Comparison of ENCODE assay signal across 13 mouse cellular contexts in genomic region chr11:106962310-106962709, GRCm38 (mm10). TPM values are rescaled to one million over a fixed set of nuclear protein-coding genes. Genes with fewer than 3 reads are reported as not detected.
A peak's percentile ranks its signal among the peaks of the same experiment; 100 is the strongest.
DNase-seq lines count a peak whose midpoint lies in the region; ATAC-seq lines count a peak whose summit lies in the region.
"Had no signal": no experiment of that assay in that cellular context is flagged by ENCODE, and none has a peak within 500 bp of the region (broad histone marks: within the 10 kb centered on the region; RNA-seq: fewer than 3 reads in every experiment).

No protein-coding gene starts in this region.

- no peaks in the 10 kb centered on the region for H3K27me3 ChIP-seq in heart, embryonic 13.5 days (replicated peaks)
- no peaks in the 10 kb centered on the region for H3K27me3 ChIP-seq in lung, embryonic 16.5 days (ENCODE audit: control insufficient read depth, insufficient read depth, low read depth, low read length)
- H3K27me3 ChIP-seq in liver, embryonic 12.5 days (replicated peaks): no peaks in the 10 kb centered on the region
- H3K27me3 ChIP-seq in hindbrain, embryonic 16.5 days (replicated peaks; ENCODE audit: control insufficient read depth, insufficient read depth, low read length): no peaks in the 10 kb centered on the region
- H3K27me3 ChIP-seq: hindbrain, embryonic 15.5 days; Patski had no signal

- H3K4me3 ChIP-seq in heart, embryonic 13.5 days: no peak overlapping the region
- H3K4me3 ChIP-seq in lung, embryonic 16.5 days (ENCODE audit: low read length): no peak overlapping the region
- no peak overlapping the region for H3K4me3 ChIP-seq in liver, embryonic 12.5 days
- H3K4me3 ChIP-seq in hindbrain, embryonic 16.5 days (ENCODE audit: low read length): no peak overlapping the region
- H3K4me3 ChIP-seq: hindbrain, embryonic 15.5 days had no signal

- H3K4me2 ChIP-seq in heart, embryonic 13.5 days: no peak overlapping the region
- no peak overlapping the region for H3K4me2 ChIP-seq in lung, embryonic 16.5 days (ENCODE audit: low read depth, low read length)
- H3K4me2 ChIP-seq in liver, embryonic 12.5 days: peak overlapping the region; percentile 17; the same call in 1 of the 2 replicates
- no peak overlapping the region for H3K4me2 ChIP-seq in hindbrain, embryonic 16.5 days (ENCODE audit: low read length)
- H3K4me2 ChIP-seq: hindbrain, embryonic 15.5 days had no signal

- H3K4me1 ChIP-seq in heart, embryonic 13.5 days: peaks cover 28% of the 10 kb centered on the region
- peaks cover 23% of the 10 kb centered on the region for H3K4me1 ChIP-seq in lung, embryonic 16.5 days (replicated peaks; ENCODE audit: control insufficient read depth, insufficient read depth, low read length)
- peaks cover 13% of the 10 kb centered on the region for H3K4me1 ChIP-seq in liver, embryonic 12.5 days
- H3K4me1 ChIP-seq in hindbrain, embryonic 16.5 days (ENCODE audit: control insufficient read depth, insufficient read depth, low read depth, low read length): no peaks in the 10 kb centered on the region
- H3K4me1 ChIP-seq: hindbrain, embryonic 15.5 days had no signal

- ATAC-seq in heart, embryonic 13.5 days (ENCODE audit: extremely low read depth, insufficient number of reproducible peaks, low FRiP score, low TSS enrichment): no peak
- ATAC-seq in lung, embryonic 16.5 days (ENCODE audit: low read depth): no peak
- ATAC-seq in liver, embryonic 12.5 days: no peak
- ATAC-seq in hindbrain, embryonic 16.5 days: no peak
- ATAC-seq: Patski had no signal

- no peaks in the 10 kb centered on the region for H3K36me3 ChIP-seq in heart, embryonic 13.5 days
- H3K36me3 ChIP-seq in lung, embryonic 16.5 days (ENCODE audit: control insufficient read depth, insufficient read depth, low read length): no peaks in the 10 kb centered on the region
- H3K36me3 ChIP-seq in liver, embryonic 12.5 days: no peaks in the 10 kb centered on the region
- H3K36me3 ChIP-seq in hindbrain, embryonic 16.5 days (ENCODE audit: control insufficient read depth, insufficient read depth, low read length): no peaks in the 10 kb centered on the region
- H3K36me3 ChIP-seq: hindbrain, embryonic 15.5 days had no signal

- H3K9ac ChIP-seq in heart, embryonic 13.5 days: no peak overlapping the region
- H3K9ac ChIP-seq in lung, embryonic 16.5 days (ENCODE audit: low read length): no peak overlapping the region
- no peak overlapping the region for H3K9ac ChIP-seq in liver, embryonic 12.5 days
- H3K9ac ChIP-seq in hindbrain, embryonic 16.5 days (ENCODE audit: low read depth, low read length): no peak overlapping the region
- H3K9ac ChIP-seq: hindbrain, embryonic 15.5 days had no signal

- DNase-seq in heart, postnatal 4 days: no peak
- no peak for DNase-seq in lung, adult 18-20 months
- peak; percentile 26 for DNase-seq in 416B (ENCODE audit: low read depth)
- no peak for DNase-seq in cerebellum, adult 18-20 months
- DNase-seq: adrenal gland, postnatal 10 days; cerebellum, postnatal 10 days; layer of hippocampus, postnatal 36 days had no signal

- H3K9me3 ChIP-seq in heart, embryonic 13.5 days: 0 out of 2 replicates have a peak, but pooled peaks cover 5% of the 10 kb centered on the region
- H3K9me3 ChIP-seq in lung, embryonic 16.5 days (ENCODE audit: control insufficient read depth, low read length): no peaks in the 10 kb centered on the region
- no peaks in the 10 kb centered on the region for H3K9me3 ChIP-seq in liver, embryonic 12.5 days (replicated peaks)
- no peaks in the 10 kb centered on the region for H3K9me3 ChIP-seq in hindbrain, embryonic 16.5 days (ENCODE audit: control insufficient read depth, low read length)
- H3K9me3 ChIP-seq: hindbrain, embryonic 15.5 days had no signal

- peak overlapping the region; percentile 59 for H3K27ac ChIP-seq in heart, embryonic 13.5 days (replicated peaks)
- peak overlapping the region; percentile 90 for H3K27ac ChIP-seq in lung, embryonic 16.5 days (ENCODE audit: low read length)
- H3K27ac ChIP-seq in liver, embryonic 12.5 days: no peak overlapping the region; the same call in 1 of the 2 replicates
- no peak overlapping the region for H3K27ac ChIP-seq in hindbrain, embryonic 16.5 days (ENCODE audit: low read depth, low read length)
- H3K27ac ChIP-seq: hindbrain, embryonic 15.5 days had no signal

- WGBS in heart, embryonic 13.5 days: 83% methylated on average over 9 of the region's 9 CpGs
- WGBS in lung, embryonic 16.5 days: 69% methylated on average over 9 of the region's 9 CpGs
- WGBS in liver, embryonic 12.5 days (ENCODE audit: insufficient replicate concordance): 74% methylated on average over 9 of the region's 9 CpGs
- 85% methylated on average over 9 of the region's 9 CpGs for WGBS in hindbrain, embryonic 16.5 days

RNA-seq across cellular contexts. Expression of gene Kpna2, which starts 37.0 kb away (rescaled TPM):
- 281 and 299 TPM in 2 replicates for polyA plus RNA-seq in heart, embryonic 13.5 days (2015; fragmentation: Nextera tagmentation; extraction: Ambion mirVana)
- 100 to 1,000 TPM; 179 to 190 TPM for total RNA-seq in heart, postnatal 4 days (2021)
- 437 and 492 TPM in 2 replicates for polyA plus RNA-seq in lung, embryonic 16.5 days (2015; fragmentation: Nextera tagmentation; extraction: Ambion mirVana)
- 360 and 381 TPM in 2 replicates for polyA plus RNA-seq in liver, embryonic 12.5 days (2016; fragmentation: Nextera tagmentation; extraction: Ambion mirVana)
- 132 and 165 TPM in 2 replicates for polyA plus RNA-seq in hindbrain, embryonic 16.5 days (2015; fragmentation: Nextera tagmentation; extraction: Ambion mirVana)

RNA-seq across cellular contexts. Expression of gene Smurf2, which starts 41.8 kb away (rescaled TPM):
- polyA plus RNA-seq in heart, embryonic 13.5 days (2015; fragmentation: Nextera tagmentation; extraction: Ambion mirVana): 9.7 and 10.2 TPM in 2 replicates
- total RNA-seq in heart, postnatal 4 days (2021): 10 to 100 TPM; 45.9 to 46.7 TPM
- polyA plus RNA-seq in lung, embryonic 16.5 days (2015; fragmentation: Nextera tagmentation; extraction: Ambion mirVana): 16.4 and 17.6 TPM in 2 replicates
- 4.3 and 5.1 TPM in 2 replicates for polyA plus RNA-seq in liver, embryonic 12.5 days (2016; fragmentation: Nextera tagmentation; extraction: Ambion mirVana)
- 9.6 and 10.6 TPM in 2 replicates for polyA plus RNA-seq in hindbrain, embryonic 16.5 days (2015; fragmentation: Nextera tagmentation; extraction: Ambion mirVana)

Comparison
In these comparisons a context has a peak if more than half of its experiments do, and no peak if none do; other contexts are left out.
1. H3K27ac ChIP-seq: peak in heart, embryonic 13.5 days (single experiment) and lung, embryonic 16.5 days (single experiment); none in liver, embryonic 12.5 days (single experiment) and hindbrain, embryonic 16.5 days (single experiment).